Mouse (Mus musculus) myocyte (in vitro differentiated cells): ENCODE data around the gene Bahcc1. TPM values are rescaled to one million over a fixed set of nuclear protein-coding genes. Genes with fewer than 3 reads are reported as not detected.

Experiments
- H3K27me3 ChIP-seq: one replicate; pipeline ENCODE4 v1.6.1; 2011; ENCODE audit not compliant: control insufficient read depth, insufficient read depth, insufficient read length
- H3K36me3 ChIP-seq: one replicate; pipeline ENCODE4 v1.6.1; 2011; ENCODE audit not compliant: control insufficient read depth, insufficient read depth
- H3K4me2 ChIP-seq: one replicate; pipeline ENCODE4 v1.6.1; 2011; ENCODE audit warnings: low read depth, control low read depth
- H3K4me3 ChIP-seq: one replicate; pipeline ENCODE4 v1.5.1; 2011; ENCODE audit warnings: mild to moderate bottlenecking, control low read depth, moderate library complexity
- H3K79me2 ChIP-seq: one replicate; pipeline ENCODE4 v1.6.1; 2011; ENCODE audit not compliant: control insufficient read depth, insufficient read depth
- H3ac ChIP-seq: one replicate; pipeline ENCODE4 v1.6.1; 2011; ENCODE audit not compliant: control insufficient read depth, insufficient read length
- CEBPB ChIP-seq: IDR thresholded peaks from 2 replicates; pipeline ENCODE4 v1.6.1; 2011; ENCODE audit warnings: mild to moderate bottlenecking, moderate library complexity; ENCODE audit not compliant: poor library complexity, insufficient read depth, severe bottlenecking
- E2F4 ChIP-seq: IDR thresholded peaks from one replicate; pipeline ENCODE4 v1.6.1; 2011; ENCODE audit warnings: mild to moderate bottlenecking, control low read depth, moderate library complexity; ENCODE audit not compliant: insufficient read depth
- MAX ChIP-seq: IDR thresholded peaks from one replicate; pipeline ENCODE4 v1.6.1; 2011; ENCODE audit warnings: low read depth, mild to moderate bottlenecking, control low read depth
- MYOD1 ChIP-seq, 3 experiments: IDR thresholded peaks; one replicate each; pipeline ENCODE4 v1.6.1; 2011; ENCODE audit warnings: control low read depth in 2 of 3, low read depth in 2 of 3, mild to moderate bottlenecking in 2 of 3, moderate library complexity in 1 of 3; ENCODE audit not compliant: insufficient read length in 2 of 3, control insufficient read depth in 1 of 3
- MYOG ChIP-seq, 3 experiments: IDR thresholded peaks; one replicate each; pipeline ENCODE4 v1.6.1; 2011; ENCODE audit warnings: control low read depth in 2 of 3, low read depth in 2 of 3, mild to moderate bottlenecking in 2 of 3; ENCODE audit not compliant: insufficient read length in 2 of 3, control insufficient read depth in 1 of 3, insufficient read depth in 1 of 3
- POLR2A ChIP-seq: IDR thresholded peaks from one replicate; pipeline ENCODE4 v1.6.1; 2011; ENCODE audit warnings: low read depth, mild to moderate bottlenecking, control low read depth, moderate library complexity; ENCODE audit not compliant: insufficient read length
- POLR2AphosphoS2 ChIP-seq: IDR thresholded peaks from one replicate; pipeline ENCODE4 v1.6.1; 2011; ENCODE audit warnings: low read depth, control low read depth; ENCODE audit not compliant: insufficient read length
- REST ChIP-seq: IDR thresholded peaks from one replicate; pipeline ENCODE4 v1.6.1; 2011; ENCODE audit warnings: mild to moderate bottlenecking, control low read depth, moderate library complexity; ENCODE audit not compliant: insufficient read depth, insufficient read length
- SRF ChIP-seq: IDR thresholded peaks from one replicate; pipeline ENCODE4 v1.6.1; 2011; ENCODE audit warnings: low read depth; ENCODE audit not compliant: control insufficient read depth, insufficient read length
- TCF12 ChIP-seq: IDR thresholded peaks from one replicate; pipeline ENCODE4 v1.6.1; 2011; ENCODE audit warnings: mild to moderate bottlenecking, control low read depth; ENCODE audit not compliant: poor library complexity, insufficient read depth, severe bottlenecking
- TCF3 ChIP-seq: IDR thresholded peaks from one replicate; pipeline ENCODE4 v1.6.1; 2011; ENCODE audit warnings: low read depth, control low read depth; ENCODE audit not compliant: insufficient read length
- USF1 ChIP-seq: IDR thresholded peaks from one replicate; pipeline ENCODE4 v1.6.1; 2011; ENCODE audit warnings: low read depth, mild to moderate bottlenecking, control low read depth, moderate library complexity
- polyA plus RNA-seq: library from polyadenylated mRNA; unstranded; fragments of >200 nt; fragmentation: generic; extraction: Trizol; gene quantifications from one replicate; pipeline ENCODE4 v1.2.1, GENCODE M21; 2012; ENCODE audit warnings: missing spikeins

The Bahcc1 gene
- polyA plus RNA-seq, 1 experiment: 6.3 TPM

- H3K4me3 ChIP-seq: no peak overlapping the region
- TF ChIP-seq POLR2A (no peak), MAX (no peak), E2F4 (no peak), CEBPB (no peak), SRF (no peak), MYOD1 (IDR thresholded peaks at IDR 0.05; ENCODE audit: control insufficient read depth in 1 of 3, insufficient read length in 2 of 3, low read depth in 2 of 3) (no peak), REST (no peak), TCF3 (no peak)
Measured at GRCm38 (mm10) chr11:120313906-120314685, 81.3 kb downstream of the Bahcc1 start.

GRCm38 (mm10) chr11:120314721-120315415 lies 82.1 kb downstream of the Bahcc1 start:
- Histone ChIP-seq H3K27me3 (no peaks in the 10 kb centered on the region), H3K36me3 (no peaks in the 10 kb centered on the region), H3K4me3 (peak overlapping the region; percentile 38), H3ac (no peak overlapping the region), H3K79me2 (no peaks in the 10 kb centered on the region), H3K4me2 (peak overlapping the region; percentile 94)
- TF ChIP-seq SRF (no peak), USF1 (no peak), MAX (no peak), TCF3 (no peak), MYOG (IDR thresholded peaks at IDR 0.05; ENCODE audit: control insufficient read depth in 1 of 3, insufficient read depth in 1 of 3, insufficient read length in 2 of 3, low read depth in 2 of 3) (no peak)

More at GRCm38 (mm10) chr11:120313906-120314685, 81.3 kb downstream of the Bahcc1 start:
- Histone ChIP-seq H3K36me3 (no peaks in the 10 kb centered on the region), H3K4me2 (no peak overlapping the region), H3K27me3 (no peaks in the 10 kb centered on the region), H3K79me2 (no peaks in the 10 kb centered on the region), H3ac (no peak overlapping the region)

DNA sequence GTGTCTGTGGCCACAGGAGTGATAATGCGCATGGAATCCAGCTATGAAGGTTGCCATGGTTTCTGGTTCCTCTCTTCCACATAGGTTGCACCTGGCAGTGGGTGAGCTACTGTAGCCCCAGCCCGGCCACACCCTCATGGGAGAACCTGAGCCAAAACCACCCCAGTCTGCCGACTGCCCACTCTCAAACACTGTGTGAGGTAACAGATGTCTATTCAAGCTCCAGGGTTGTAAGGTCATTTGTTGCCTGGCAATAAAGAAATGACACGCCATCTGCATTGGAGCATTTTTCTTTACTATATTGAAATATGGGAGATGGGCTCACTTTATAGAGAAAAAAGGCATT lies 82.6 kb downstream of the Bahcc1 start:
- H3K27me3 ChIP-seq: no peaks in the 10 kb centered on the region
- no peak overlapping the region for H3ac ChIP-seq
- no peaks in the 10 kb centered on the region for H3K79me2 ChIP-seq
- H3K4me3 ChIP-seq: peak overlapping the region; percentile 38
- peak overlapping the region; percentile 94 for H3K4me2 ChIP-seq
- TF ChIP-seq POLR2A (no peak), CEBPB (no peak), MYOG (IDR thresholded peaks at IDR 0.05; ENCODE audit: control insufficient read depth in 1 of 3, insufficient read depth in 1 of 3, insufficient read length in 2 of 3, low read depth in 2 of 3) (peak in 1 of 3 experiments; percentile 22), POLR2AphosphoS2 (no peak), MYOD1 (IDR thresholded peaks at IDR 0.05; ENCODE audit: control insufficient read depth in 1 of 3, insufficient read length in 2 of 3, low read depth in 2 of 3) (peak in 1 of 3 experiments; percentile 59), E2F4 (no peak), TCF12 (no peak), MAX (no peak), SRF (no peak), REST (no peak), TCF3 (no peak), USF1 (no peak)
- no peaks in the 10 kb centered on the region for H3K36me3 ChIP-seq

- peak; percentile 91 for TF ChIP-seq POLR2A
- peak; percentile 81 for TF ChIP-seq POLR2AphosphoS2
- TF ChIP-seq MYOG (IDR thresholded peaks at IDR 0.05; ENCODE audit: control insufficient read depth in 1 of 3, insufficient read depth in 1 of 3, insufficient read length in 2 of 3, low read depth in 2 of 3): no peak
- TF ChIP-seq CEBPB: no peak
- TF ChIP-seq E2F4: no peak
- TF ChIP-seq TCF12: no peak
- peak in 2 of 3 experiments; percentile 51 to 58 for TF ChIP-seq MYOD1 (IDR thresholded peaks at IDR 0.05; ENCODE audit: control insufficient read depth in 1 of 3, insufficient read length in 2 of 3, low read depth in 2 of 3)
- no peak for TF ChIP-seq SRF
- TF ChIP-seq TCF3: no peak
- TF ChIP-seq USF1: no peak
- TF ChIP-seq REST: no peak
- Histone ChIP-seq H3K36me3 (no peaks in the 10 kb centered on the region), H3ac (peak overlapping the region; percentile 3), H3K4me3 (peak overlapping the region; percentile 38), H3K27me3 (no peaks in the 10 kb centered on the region), H3K4me2 (peak overlapping the region; percentile 100), H3K79me2 (no peaks in the 10 kb centered on the region)
Measured at GRCm38 (mm10) chr11:120315832-120316689, 83.3 kb downstream of the Bahcc1 start.
